Mouse (Mus musculus): ENCODE measurements around the gene Lgr5.

Gene Lgr5

DNA sequence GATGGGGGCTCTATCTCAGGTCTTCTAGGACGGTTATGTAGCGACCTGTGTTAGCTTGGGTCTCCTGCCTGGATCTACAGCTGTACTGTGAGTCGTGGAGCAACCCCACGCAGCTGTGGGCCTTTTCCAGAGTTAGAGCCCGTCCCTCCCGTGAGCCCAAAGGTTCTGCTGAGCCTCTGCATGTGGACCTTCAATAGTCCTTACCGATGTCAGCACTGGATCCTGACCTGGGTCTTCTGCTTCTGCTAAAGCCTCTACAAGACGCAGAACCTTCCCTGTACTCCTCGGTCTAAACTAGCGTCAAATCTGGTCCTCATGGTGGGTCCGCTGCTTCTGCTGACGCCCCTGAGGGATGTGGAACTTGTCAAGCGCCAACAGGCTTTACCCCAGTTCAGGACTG lies 139.0 kb downstream of the Lgr5 start:
- no peak for DNase-seq (ENCODE audit: low spot score in 2 of 2)

DNA sequence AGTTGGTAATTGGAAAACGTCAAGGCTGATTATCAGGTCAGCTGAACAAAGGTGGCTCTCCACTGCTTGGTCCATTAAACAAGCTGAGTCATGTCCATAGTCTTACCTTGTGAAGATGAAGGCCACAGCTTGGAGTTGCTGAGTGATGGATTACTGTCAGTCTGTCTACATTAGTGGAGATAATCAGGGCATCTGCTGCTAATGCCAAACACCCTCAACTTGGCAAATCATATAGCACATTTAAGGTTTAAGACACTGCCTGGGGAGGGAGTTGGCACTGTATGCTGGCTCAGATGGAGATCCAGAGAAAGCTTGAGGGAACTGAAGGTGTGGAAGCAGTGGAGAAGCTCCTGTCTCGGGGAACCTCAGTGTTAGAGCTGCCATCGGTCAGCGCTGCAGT lies 150.3 kb downstream of the Lgr5 start:
- no peak for DNase-seq (ENCODE audit: low spot score in 2 of 2)

DNA sequence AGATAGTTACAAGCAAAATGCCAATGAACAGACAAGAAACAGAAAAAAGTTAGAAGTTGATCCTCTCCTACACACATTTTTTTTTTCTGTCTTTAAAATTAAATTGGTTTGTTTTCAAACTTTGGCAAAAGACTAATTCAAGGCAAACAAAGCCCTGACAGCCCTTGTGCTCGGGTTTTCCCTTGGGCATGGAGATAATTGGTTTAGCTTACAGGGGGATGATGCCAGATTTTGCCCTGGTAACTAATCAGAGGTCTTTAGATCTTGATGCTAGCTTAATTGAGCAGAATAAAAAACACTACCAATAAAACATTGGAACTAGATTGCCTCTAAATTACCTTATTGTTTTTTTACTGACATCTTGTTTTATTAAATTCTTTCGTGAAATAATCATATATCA lies 162.2 kb downstream of the Lgr5 start:
- DNase-seq (ENCODE audit: low spot score in 2 of 2) = no peak

DNA sequence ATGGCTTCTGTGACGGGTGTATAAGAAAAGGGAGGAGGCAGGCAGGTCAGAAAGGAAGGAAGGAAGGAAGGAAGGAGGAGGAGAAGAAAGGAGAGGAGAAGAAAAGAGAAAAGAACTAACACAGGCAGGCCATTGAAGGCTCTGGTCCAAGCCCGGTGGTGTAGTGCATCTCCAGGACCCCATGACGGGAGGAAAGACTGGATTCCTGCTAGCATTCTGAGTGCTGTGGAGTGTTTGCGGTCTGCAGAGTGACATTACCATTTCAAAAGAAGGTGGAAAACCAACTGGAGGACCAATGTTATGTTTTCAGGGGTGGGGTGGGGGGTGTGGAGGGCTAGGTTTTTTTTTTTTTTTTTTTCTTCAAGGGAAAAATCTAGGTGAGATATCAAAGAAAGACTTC lies 165.6 kb downstream of the Lgr5 start:
- DNase-seq (ENCODE audit: low spot score in 2 of 2) = no peak

DNA sequence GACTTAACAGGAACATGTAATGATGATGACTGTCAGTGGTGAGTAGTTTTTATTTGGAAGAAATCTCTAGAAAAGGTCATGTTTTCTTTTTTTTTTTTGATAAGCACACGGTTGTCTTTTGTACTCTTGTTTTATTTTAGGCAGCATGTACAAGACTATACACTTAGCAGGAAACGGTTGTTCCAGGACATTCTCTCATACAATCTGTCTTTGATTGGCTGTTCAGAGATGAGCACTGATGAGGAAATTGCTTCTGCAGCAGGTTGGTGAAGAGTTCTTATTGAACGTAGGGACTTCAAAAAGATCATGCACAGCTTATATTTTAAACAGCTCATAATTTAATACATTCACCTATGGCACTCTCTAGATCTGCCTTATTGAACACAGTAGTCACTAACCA lies 173.5 kb downstream of the Lgr5 start:
- no peak for DNase-seq (ENCODE audit: low spot score in 2 of 2)

- no peak for DNase-seq (ENCODE audit: low spot score in 2 of 2)
Observed at GRCm38 (mm10) chr10:115413496-115413895, 174.1 kb downstream of the Lgr5 start.

- peak; percentile 41 to 78 for DNase-seq (ENCODE audit: low spot score in 2 of 2)
Observed at GRCm38 (mm10) chr10:115406393-115406792, 181.2 kb downstream of the Lgr5 start.

Measured in spleen, postnatal 4 days (tissue).